Mouse (Mus musculus) limb, embryonic 14.5 days (tissue): ENCODE data around the gene Gstt4. TPM values are rescaled to one million over a fixed set of nuclear protein-coding genes. Genes with fewer than 3 reads are reported as not detected.

Experiments used
- ATAC-seq: fragments of 200-750 bp; cut with Nextera tagmentation; 2 replicates; pipeline ENCODE4 v1.8.0; 2017; ENCODE audit warnings: low read depth, moderate number of reproducible peaks, moderate TSS enrichment; ENCODE audit not compliant: low FRiP score
- DNase-seq: peaks from one replicate; pipeline ENCODE4 v3.0.0-alpha.2; 2015; ENCODE audit warnings: low spot score
- H3K27ac ChIP-seq: fragments of 300-500 bp; sonication (generic); replicated peaks from 2 replicates; pipeline ENCODE4 v1.5.1; 2014; ENCODE audit warnings: low read depth, mild to moderate bottlenecking, low read length, moderate library complexity, mixed read lengths
- H3K27me3 ChIP-seq: fragments of 300-500 bp; sonication (generic); 2 replicates; pipeline ENCODE4 v1.6.1; 2014; ENCODE audit warnings: low read length, mixed read lengths; ENCODE audit not compliant: control insufficient read depth, insufficient read depth
- H3K36me3 ChIP-seq: fragments of 300-500 bp; sonication (generic); 2 replicates; pipeline ENCODE4 v1.6.1; 2014; ENCODE audit warnings: mild to moderate bottlenecking, low read length, moderate library complexity, mixed read lengths; ENCODE audit not compliant: control insufficient read depth, insufficient read depth
- H3K4me1 ChIP-seq: fragments of 300-500 bp; sonication (generic); 2 replicates; pipeline ENCODE4 v1.6.1; 2014; ENCODE audit warnings: antibody characterized with exemption, low read length, mixed read lengths; ENCODE audit not compliant: control insufficient read depth, insufficient read depth
- H3K4me2 ChIP-seq: fragments of 300-500 bp; sonication (generic); replicated peaks from 2 replicates; pipeline ENCODE4 v1.6.1; 2014; ENCODE audit warnings: low read depth, mild to moderate bottlenecking, low read length, moderate library complexity; ENCODE audit not compliant: severe bottlenecking
- H3K4me3 ChIP-seq: fragments of 300-500 bp; sonication (generic); replicated peaks from 2 replicates; pipeline ENCODE4 v1.5.1; 2014; ENCODE audit warnings: low read length
- H3K9ac ChIP-seq: fragments of 300-500 bp; sonication (generic); 2 replicates; pipeline ENCODE4 v1.6.1; 2014; ENCODE audit warnings: mild to moderate bottlenecking, low read depth, low read length, moderate library complexity; ENCODE audit not compliant: severe bottlenecking
- H3K9me3 ChIP-seq: fragments of 300-500 bp; sonication (generic); 2 replicates; pipeline ENCODE4 v1.6.1; 2016; ENCODE audit warnings: low read length; ENCODE audit not compliant: control insufficient read depth
- POLR2A ChIP-seq: fragments of 200-500 bp; IDR thresholded peaks from 2 replicates; pipeline ENCODE4 v1.8.0; 2012; ENCODE audit warnings: inconsistent platforms, mild to moderate bottlenecking, moderate library complexity, borderline replicate concordance; ENCODE audit not compliant: insufficient read depth, insufficient read length; ENCODE audit errors: extremely low read depth
- WGBS: fragments of 180-500 bp; shearing (Covaris S2); extraction: QIAGEN DNeasy Blood & Tissue Kit; methylation state at CpG from one replicate; pipeline ENCODE4 v1.1.7; 2014; 5-methylcytosine and 5-hydroxymethylcytosine counted together
- polyA plus RNA-seq, 2 experiments: library from polyadenylated mRNA; depleted of rRNA in 1 of 2; stranded (reverse) in 1 of 2; unstranded in 1 of 2; fragments of >200 nt; fragmentation: Nextera tagmentation in 1 of 2; extraction: Ambion mirVana in 1 of 2; gene quantifications; 2 replicates each; pipeline versions ENCODE4 v1.2.1 to v1.2.3; 2012 to 2014

Gstt4 gene
- polyA plus RNA-seq, 2 experiments, result not detected

DNA sequence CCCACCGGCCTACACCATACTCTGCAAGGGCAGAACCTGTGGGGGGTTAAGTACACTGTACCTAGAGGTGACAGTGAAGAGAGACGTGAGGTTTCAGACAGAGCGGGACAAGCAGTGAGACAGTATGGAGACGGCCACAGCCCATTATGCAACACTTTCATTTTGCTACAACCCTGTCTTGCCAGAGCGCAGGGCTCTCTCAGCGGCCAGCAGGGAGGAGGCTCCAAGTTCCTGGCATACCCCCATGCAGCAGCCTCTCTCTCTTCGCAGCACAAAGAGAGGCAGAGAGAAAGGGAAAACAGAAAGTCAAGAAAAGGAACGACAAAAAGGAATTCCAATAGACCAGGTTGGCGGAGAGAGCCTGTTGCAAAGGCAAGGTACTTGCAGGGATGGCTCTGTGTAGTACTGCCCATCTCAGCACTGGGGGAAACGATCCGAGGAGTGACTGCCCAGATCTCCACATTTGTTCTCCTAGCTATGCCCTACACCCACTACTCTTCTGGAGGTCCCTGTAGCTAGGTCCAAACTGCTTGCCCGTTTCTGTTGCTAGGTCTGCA lies 24.6 kb downstream of the Gstt4 start:
- H3K9me3 ChIP-seq, result no peaks in the 10 kb centered on the region
- ATAC-seq, result peak; percentile 44
- H3K36me3 ChIP-seq, result no peaks in the 10 kb centered on the region
- no peak for TF ChIP-seq POLR2A
- H3K9ac ChIP-seq, result peak overlapping the region; percentile 46
- DNase-seq, result no peak
- H3K27ac ChIP-seq, result no peak overlapping the region
- H3K4me2 ChIP-seq, result peak overlapping the region; percentile 65
- no peaks in the 10 kb centered on the region for H3K27me3 ChIP-seq
- peaks cover 7% of the 10 kb centered on the region for H3K4me1 ChIP-seq
- peak overlapping the region; percentile 43 for H3K4me3 ChIP-seq
- 0% methylated on average over 12 of the region's 12 CpGs for WGBS

DNA sequence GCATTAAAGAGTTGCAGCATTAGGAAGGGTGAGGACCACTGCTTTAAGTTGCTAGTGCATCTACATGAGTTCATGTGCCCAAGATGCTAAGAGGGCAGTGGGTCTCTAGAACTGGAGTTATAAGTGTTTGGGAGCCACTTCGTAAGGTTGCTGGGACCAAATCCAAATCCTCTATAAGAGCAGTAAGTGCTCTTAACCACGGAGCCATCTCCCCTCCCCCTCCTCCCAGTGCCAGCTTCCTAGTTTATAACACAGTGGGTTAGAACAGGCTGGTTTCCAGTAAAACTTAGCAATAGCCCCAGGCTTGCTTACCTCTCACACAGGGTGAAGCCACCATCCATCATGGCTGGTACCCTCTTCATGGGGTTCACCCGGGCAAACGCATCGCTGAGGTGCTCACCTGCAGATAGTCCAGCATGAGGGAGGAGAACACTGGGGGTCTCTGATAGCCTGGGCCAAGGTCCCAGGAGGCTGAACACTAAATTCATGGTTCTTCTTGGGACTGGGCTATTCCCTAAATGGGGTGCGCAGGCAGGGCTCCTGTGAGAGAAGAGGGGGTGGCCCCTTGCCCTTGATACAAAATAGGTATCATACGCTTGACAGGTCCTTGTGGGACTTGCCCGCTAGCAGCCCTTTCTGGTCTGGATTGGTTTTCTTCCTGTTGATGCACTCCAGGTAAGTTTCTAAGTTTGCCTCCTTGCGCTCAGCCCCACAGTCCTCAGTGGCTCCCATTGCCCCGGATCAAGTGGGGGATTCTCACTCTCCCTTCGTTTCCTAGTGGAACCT lies 25.4 kb downstream of the Gstt4 start:
- DNase-seq, result no peak
- H3K27ac ChIP-seq, result no peak overlapping the region
- H3K36me3 ChIP-seq, result no peaks in the 10 kb centered on the region
- H3K27me3 ChIP-seq, result no peaks in the 10 kb centered on the region
- ATAC-seq, result no peak
- no peak for TF ChIP-seq POLR2A
- H3K9ac ChIP-seq, result peak overlapping the region; percentile 46; the same call in 1 of the 2 replicates
- H3K4me2 ChIP-seq, result peak overlapping the region; percentile 65
- H3K4me3 ChIP-seq, result peak overlapping the region; percentile 43
- peaks cover 7% of the 10 kb centered on the region for H3K4me1 ChIP-seq
- WGBS, result 41% methylated on average over 11 of the region's 11 CpGs
- H3K9me3 ChIP-seq, result no peaks in the 10 kb centered on the region

DNA sequence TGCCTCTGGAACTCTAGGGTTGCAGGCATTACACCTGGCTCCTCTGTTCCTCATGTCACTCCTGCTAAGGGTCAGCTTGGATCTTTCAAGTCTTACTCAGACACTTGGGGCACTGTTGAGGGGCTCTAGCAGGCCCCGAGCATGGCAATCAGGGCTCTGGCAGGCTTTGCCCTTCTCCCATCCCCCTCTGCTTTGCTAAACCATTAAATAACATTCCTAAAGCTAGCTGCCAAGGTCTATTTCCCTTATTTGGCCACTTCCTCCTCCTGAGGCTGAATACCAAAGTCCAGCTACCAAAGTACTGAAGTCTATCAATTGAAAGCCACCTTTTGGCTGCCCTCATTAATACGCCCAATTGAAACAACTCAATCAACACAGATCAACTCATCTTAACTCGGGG lies 27.5 kb downstream of the Gstt4 start:
- Histone ChIP-seq H3K27me3 (no peaks in the 10 kb centered on the region), H3K4me2 (no peak overlapping the region), H3K9me3 (no peaks in the 10 kb centered on the region), H3K4me3 (no peak overlapping the region), H3K27ac (no peak overlapping the region), H3K4me1 (peaks cover 7% of the 10 kb centered on the region), H3K9ac (no peak overlapping the region), H3K36me3 (no peaks in the 10 kb centered on the region)
- DNase-seq (peak; percentile 59), ATAC-seq (no peak)
- TF ChIP-seq POLR2A, result no peak
- WGBS, result 24% methylated on average over 3 of the region's 3 CpGs

DNA sequence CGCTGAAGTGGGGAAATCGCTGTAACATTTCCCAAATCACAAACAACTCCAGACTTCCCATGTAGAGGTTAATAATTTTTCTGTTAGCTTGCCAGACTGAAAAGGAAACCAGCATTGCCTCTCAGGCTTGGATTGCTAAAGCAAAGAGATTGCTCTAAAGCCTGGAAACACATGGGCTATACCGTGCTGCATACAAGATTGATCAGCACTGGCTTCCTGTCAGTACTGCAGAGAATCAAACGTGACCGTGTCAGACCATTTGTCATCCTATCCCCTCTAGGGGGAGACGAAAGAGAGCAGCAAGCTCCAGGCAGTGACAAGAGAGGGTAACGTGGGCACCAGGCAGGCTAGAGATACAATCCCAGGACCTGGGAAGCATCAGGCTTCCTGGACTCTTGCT lies 31.6 kb downstream of the Gstt4 start:
- Histone ChIP-seq H3K4me3 (no peak overlapping the region), H3K9ac (no peak overlapping the region), H3K4me2 (no peak overlapping the region), H3K27ac (no peak overlapping the region), H3K4me1 (peaks cover 5% of the 10 kb centered on the region; the same call in 1 of the 2 replicates), H3K9me3 (no peaks in the 10 kb centered on the region), H3K27me3 (no peaks in the 10 kb centered on the region), H3K36me3 (no peaks in the 10 kb centered on the region)
- DNase-seq (no peak), ATAC-seq (no peak)
- no peak for TF ChIP-seq POLR2A
- 15% methylated on average over 7 of the region's 7 CpGs for WGBS

DNA sequence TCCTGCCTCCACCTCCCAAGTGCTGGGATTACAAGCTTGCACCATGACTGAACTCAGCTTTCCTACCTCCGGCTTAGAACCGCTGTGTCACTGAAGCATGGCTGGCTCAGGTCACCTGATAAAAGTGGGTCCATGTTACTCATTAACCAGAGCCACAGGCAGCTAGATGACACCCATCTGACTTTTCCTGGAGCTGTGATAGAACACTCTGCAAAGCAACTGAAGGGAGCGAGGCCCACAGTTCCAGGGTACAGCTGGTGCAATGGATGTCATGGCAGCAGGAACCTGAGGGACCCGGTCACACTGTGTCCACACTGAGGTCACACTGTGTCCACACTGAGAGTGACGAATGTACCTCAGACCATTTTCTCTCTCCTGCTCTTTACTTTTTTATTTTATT lies 32.5 kb downstream of the Gstt4 start:
- H3K27ac ChIP-seq, result no peak overlapping the region
- no peak for TF ChIP-seq POLR2A
- no peak overlapping the region for H3K9ac ChIP-seq
- DNase-seq, result no peak
- no peak for ATAC-seq
- H3K36me3 ChIP-seq, result no peaks in the 10 kb centered on the region
- WGBS, result 93% methylated on average over 5 of the region's 5 CpGs
- H3K4me2 ChIP-seq, result no peak overlapping the region
- H3K4me3 ChIP-seq, result no peak overlapping the region
- H3K4me1 ChIP-seq, result peaks cover 3% of the 10 kb centered on the region; the same call in 1 of the 2 replicates
- H3K9me3 ChIP-seq, result no peaks in the 10 kb centered on the region
- H3K27me3 ChIP-seq, result no peaks in the 10 kb centered on the region
